Mouse (Mus musculus): ENCODE data around the gene Vat1l. TPM values are rescaled to one million over a fixed set of nuclear protein-coding genes. Genes with fewer than 3 reads are reported as not detected.

The Vat1l gene
- polyA plus RNA-seq, 1 experiment from 2014 or later: 0.89 TPM

- H3K27me3 ChIP-seq: no peaks in the 10 kb centered on the region
- no peak overlapping the region for H3K4me2 ChIP-seq
- H3K27ac ChIP-seq: no peak overlapping the region
- no peaks in the 10 kb centered on the region for H3K4me1 ChIP-seq
- no peaks in the 10 kb centered on the region for H3K9me3 ChIP-seq
- no peak for ATAC-seq (ENCODE audit: borderline replicate concordance, extremely low read depth, low FRiP score, low TSS enrichment)
- WGBS: 67% methylated on average over 5 of the region's 5 CpGs
- no peak overlapping the region for H3K9ac ChIP-seq
- no peak overlapping the region for H3K4me3 ChIP-seq
- H3K36me3 ChIP-seq: no peaks in the 10 kb centered on the region
These were observed 213.1 kb downstream of the Vat1l start for GRCm38 (mm10) chr8:114418486-114418885.

GRCm38 (mm10) chr8:114418904-114419303 is 213.5 kb downstream of the Vat1l start:
- Histone ChIP-seq H3K36me3 (no peaks in the 10 kb centered on the region), H3K4me2 (no peak overlapping the region), H3K27me3 (no peaks in the 10 kb centered on the region), H3K9me3 (no peaks in the 10 kb centered on the region), H3K4me1 (no peaks in the 10 kb centered on the region), H3K27ac (no peak overlapping the region), H3K4me3 (no peak overlapping the region), H3K9ac (no peak overlapping the region)
- no peak for ATAC-seq (ENCODE audit: borderline replicate concordance, extremely low read depth, low FRiP score, low TSS enrichment)
- WGBS: 50% methylated on average over 6 of the region's 6 CpGs

GRCm38 (mm10) chr8:114421544-114421943 is 216.1 kb downstream of the Vat1l start:
- H3K4me1 ChIP-seq: no peaks in the 10 kb centered on the region

More at GRCm38 (mm10) chr8:114421544-114421943, 216.1 kb downstream of the Vat1l start:
- H3K27me3 ChIP-seq: no peaks in the 10 kb centered on the region
- no peak for ATAC-seq (ENCODE audit: borderline replicate concordance, extremely low read depth, low FRiP score, low TSS enrichment)
- H3K9me3 ChIP-seq: no peaks in the 10 kb centered on the region
- WGBS: 63% methylated on average over 4 of the region's 4 CpGs
- no peak overlapping the region for H3K4me3 ChIP-seq
- H3K9ac ChIP-seq: no peak overlapping the region
- H3K36me3 ChIP-seq: no peaks in the 10 kb centered on the region
- no peak overlapping the region for H3K27ac ChIP-seq
- H3K4me2 ChIP-seq: no peak overlapping the region

Other genes starting within 250 kb of the Vat1l start
- 19.0 and 20.7 TPM in 2 replicates for gene Nudt7, start 72.1 kb upstream of the Vat1l start, polyA plus RNA-seq (2015; fragmentation: Nextera tagmentation; extraction: Ambion mirVana)
- gene Clec3a, start 212.5 kb downstream of the Vat1l start, polyA plus RNA-seq (2015; fragmentation: Nextera tagmentation; extraction: Ambion mirVana): 0.72 TPM in 1 of 2 replicates, not detected in the other
- gene Wwox, start 234.0 kb downstream of the Vat1l start, polyA plus RNA-seq (2015; fragmentation: Nextera tagmentation; extraction: Ambion mirVana): 17.1 and 20.0 TPM in 2 replicates